In genomic region chr17:84959665-84960020, GRCm38 (mm10) we compare ENCODE assay signal across 10 mouse cellular contexts. TPM values are rescaled to one million over a fixed set of nuclear protein-coding genes. Genes with fewer than 3 reads are reported as not detected.
DNase-seq lines count a peak whose midpoint lies in the region; ATAC-seq lines count a peak whose summit lies in the region.
"Had no signal": no experiment of that assay in that cellular context is flagged by ENCODE, and none has a peak within 500 bp of the region (broad histone marks: within the 10 kb centered on the region; RNA-seq: fewer than 3 reads in every experiment).

No protein-coding gene starts in this region.

- DNase-seq in heart, adult 18-20 months = no peak
- DNase-seq in midbrain, embryonic 11.5 days (ENCODE audit: low spot score, missing footprints) = peak; percentile 71
- no peak for DNase-seq in c-Kit-positive CD71-positive TER-119-positive erythroid progenitor cells, embryonic 14.5 days (ENCODE audit: low spot score)
- DNase-seq in right cerebral cortex, postnatal 25 days = no peak
- DNase-seq in spleen, postnatal 4 days (ENCODE audit: low spot score in 2 of 2) = no peak
- DNase-seq: layer of hippocampus, adult 9-11 months had no signal

- ATAC-seq in heart, embryonic 14.5 days (ENCODE audit: insufficient number of reproducible peaks, insufficient read depth, low FRiP score, low read depth) = no peak
- ATAC-seq in hindbrain, embryonic 12.5 days (ENCODE audit: low FRiP score) = no peak
- no peak for ATAC-seq in midbrain, embryonic 11.5 days (ENCODE audit: low FRiP score)

- H3K4me1 ChIP-seq in heart, embryonic 14.5 days (ENCODE audit: control insufficient read depth in 2 of 2, insufficient read depth in 2 of 2, low read length in 2 of 2) = peaks cover 4 to 26% of the 10 kb centered on the region in 2 experiments
- H3K4me1 ChIP-seq in brown adipose tissue, adult 24 weeks (ENCODE audit: control insufficient read depth, insufficient read depth, insufficient read length, low read length) = peaks cover 11% of the 10 kb centered on the region
- peaks cover 32% of the 10 kb centered on the region for H3K4me1 ChIP-seq in hindbrain, embryonic 12.5 days
- peaks cover 17% of the 10 kb centered on the region for H3K4me1 ChIP-seq in midbrain, embryonic 11.5 days (ENCODE audit: control insufficient read depth, insufficient read depth, low read length)

- no peaks in the 10 kb centered on the region for H3K27me3 ChIP-seq in heart, embryonic 14.5 days (ENCODE audit: control insufficient read depth, insufficient read depth, low read length)
- no peaks in the 10 kb centered on the region for H3K27me3 ChIP-seq in hindbrain, embryonic 12.5 days
- no peaks in the 10 kb centered on the region for H3K27me3 ChIP-seq in midbrain, embryonic 11.5 days (ENCODE audit: control insufficient read depth, insufficient read depth, low read length)

- peak overlapping the region in 1 of 2 experiments; percentile 84; a peak in 2 of 4 replicates for H3K4me3 ChIP-seq in heart, embryonic 14.5 days (ENCODE audit: control insufficient read depth in 1 of 2, insufficient read depth in 1 of 2, low read depth in 1 of 2, low read length in 2 of 2)
- peak overlapping the region; percentile 43 for H3K4me3 ChIP-seq in brown adipose tissue, adult 24 weeks (ENCODE audit: insufficient read depth, low read depth, low read length)
- H3K4me3 ChIP-seq in hindbrain, embryonic 12.5 days = peak overlapping the region; percentile 99
- peak overlapping the region; percentile 98 for H3K4me3 ChIP-seq in midbrain, embryonic 11.5 days (ENCODE audit: low read depth, low read length)

- H3K36me3 ChIP-seq in heart, embryonic 14.5 days (ENCODE audit: control insufficient read depth, insufficient read depth, low read length) = no peaks in the 10 kb centered on the region
- 0 out of 2 replicates have a peak, but pooled peaks cover under 1% of the 10 kb centered on the region for H3K36me3 ChIP-seq in hindbrain, embryonic 12.5 days
- no peaks in the 10 kb centered on the region for H3K36me3 ChIP-seq in midbrain, embryonic 11.5 days (ENCODE audit: control insufficient read depth, insufficient read depth, low read length)

- peak overlapping the region; percentile 93 for H3K9ac ChIP-seq in heart, embryonic 14.5 days (ENCODE audit: low read length)
- H3K9ac ChIP-seq in hindbrain, embryonic 12.5 days = no peak overlapping the region
- H3K9ac ChIP-seq in midbrain, embryonic 11.5 days (ENCODE audit: low read length) = no peak overlapping the region; the same call in 1 of the 2 replicates

- 57% methylated on average over 3 of the region's 3 CpGs for WGBS in heart, embryonic 14.5 days
- WGBS in hindbrain, embryonic 12.5 days = 74% methylated on average over 3 of the region's 3 CpGs
- 70% methylated on average over 3 of the region's 3 CpGs for WGBS in midbrain, embryonic 11.5 days

- no peak overlapping the region for H3K27ac ChIP-seq in heart, embryonic 14.5 days (replicated peaks in 1 of 2; ENCODE audit: control insufficient read depth in 1 of 2, insufficient read depth in 1 of 2, low read depth in 2 of 2, low read length in 2 of 2)
- H3K27ac ChIP-seq in brown adipose tissue, adult 24 weeks (replicated peaks; ENCODE audit: low read depth, low read length) = no peak overlapping the region
- H3K27ac ChIP-seq in hindbrain, embryonic 12.5 days = no peak overlapping the region
- no peak overlapping the region for H3K27ac ChIP-seq in midbrain, embryonic 11.5 days (ENCODE audit: low read depth, low read length)

- H3K9me3 ChIP-seq in heart, embryonic 14.5 days (ENCODE audit: control insufficient read depth, low read length) = no peaks in the 10 kb centered on the region
- no peaks in the 10 kb centered on the region for H3K9me3 ChIP-seq in hindbrain, embryonic 12.5 days (replicated peaks)
- no peaks in the 10 kb centered on the region for H3K9me3 ChIP-seq in midbrain, embryonic 11.5 days (ENCODE audit: control insufficient read depth, low read length)
- H3K9me3 ChIP-seq: G1E had no signal

- peak overlapping the region; percentile 82 for H3K4me2 ChIP-seq in heart, embryonic 14.5 days (ENCODE audit: low read length)
- H3K4me2 ChIP-seq in hindbrain, embryonic 12.5 days (replicated peaks) = peak overlapping the region; percentile 65
- peak overlapping the region; percentile 54 for H3K4me2 ChIP-seq in midbrain, embryonic 11.5 days

RNA-seq across cellular contexts. Expression of gene Ppm1b, which starts 3.1 kb away (rescaled TPM):
- 68.9 and 73.0 TPM in 2 replicates for polyA plus RNA-seq in heart, embryonic 14.5 days (2014; fragmentation: Nextera tagmentation; extraction: Ambion mirVana)
- total RNA-seq in heart, adult 18-20 months (2021) = 100 to 1,000 TPM; 123 to 129 TPM
- polyA plus RNA-seq in brown adipose tissue, adult 24 weeks (2012; ENCODE audit: insufficient read depth, insufficient read length, missing spikeins) = 82.8 and 117 TPM in 2 replicates
- 106 and 115 TPM in 2 replicates for polyA plus RNA-seq in hindbrain, embryonic 12.5 days (2016; fragmentation: Nextera tagmentation; extraction: Ambion mirVana)
- polyA plus RNA-seq in midbrain, embryonic 11.5 days (2014; fragmentation: Nextera tagmentation; extraction: Ambion mirVana) = 99.3 and 102 TPM in 2 replicates
